In the genomic region with DNA sequence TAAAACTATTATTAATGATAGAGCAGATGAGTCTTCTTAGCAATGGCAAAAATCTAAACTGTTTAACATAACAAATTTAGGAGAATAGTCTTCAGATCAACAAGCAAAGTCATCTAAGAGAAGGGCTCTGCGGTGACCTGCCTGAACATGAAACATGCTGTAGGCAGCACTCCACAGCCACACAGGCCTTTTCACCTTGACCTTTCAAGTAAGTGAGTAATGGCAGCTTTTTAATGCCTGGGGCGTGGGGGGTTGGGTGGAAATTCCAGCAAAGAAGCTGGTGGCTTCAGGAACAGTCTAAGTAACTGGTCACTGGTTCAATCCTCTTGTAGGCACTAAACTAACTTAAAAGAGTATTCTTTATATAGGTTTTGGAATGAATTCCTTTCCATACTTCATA, we compare ENCODE assay signal across 21 mouse cellular contexts. TPM values are rescaled to one million over a fixed set of nuclear protein-coding genes. Genes with fewer than 3 reads are reported as not detected.
DNase-seq lines count a peak whose midpoint lies in the region; ATAC-seq and TF ChIP-seq lines count a peak whose summit lies in the region.
"Had no signal": no experiment of that assay in that cellular context is flagged by ENCODE, and none has a peak within 500 bp of the region (broad histone marks: within the 10 kb centered on the region; RNA-seq: fewer than 3 reads in every experiment).

No protein-coding gene starts in this region.

- H3K27me3 ChIP-seq in kidney, adult 2 months (replicated peaks; ENCODE audit: control insufficient read depth, insufficient read depth, low read length): no peaks in the 10 kb centered on the region
- no peaks in the 10 kb centered on the region for H3K27me3 ChIP-seq in kidney, embryonic 15.5 days
- no peaks in the 10 kb centered on the region for H3K27me3 ChIP-seq in hindbrain, embryonic 10.5 days (ENCODE audit: insufficient read depth, poor library complexity, severe bottlenecking)
- peaks cover 17% of the 10 kb centered on the region for H3K27me3 ChIP-seq in forebrain, embryonic 10.5 days (ENCODE audit: poor library complexity, severe bottlenecking)
- H3K27me3 ChIP-seq: embryonic facial prominence, embryonic 12.5 days; limb, embryonic 12.5 days; liver, embryonic 13.5 days; lung, embryonic 15.5 days; midbrain, embryonic 12.5 days; neural tube, embryonic 15.5 days had no signal

- no peaks in the 10 kb centered on the region for H3K4me1 ChIP-seq in kidney, adult 2 months (ENCODE audit: control insufficient read depth, insufficient read depth, low read length)
- no peaks in the 10 kb centered on the region for H3K4me1 ChIP-seq in kidney, embryonic 15.5 days
- no peaks in the 10 kb centered on the region for H3K4me1 ChIP-seq in hindbrain, embryonic 10.5 days (replicated peaks)
- H3K4me1 ChIP-seq in forebrain, embryonic 10.5 days: peaks cover 3% of the 10 kb centered on the region
- H3K4me1 ChIP-seq: embryonic facial prominence, embryonic 12.5 days; limb, embryonic 12.5 days; liver, embryonic 13.5 days; lung, embryonic 15.5 days; midbrain, embryonic 12.5 days; neural tube, embryonic 15.5 days had no signal

- no peak overlapping the region for H3K4me3 ChIP-seq in kidney, adult 2 months (ENCODE audit: insufficient read depth, low read depth, low read length)
- H3K4me3 ChIP-seq in kidney, embryonic 15.5 days (replicated peaks): no peak overlapping the region
- no peak overlapping the region for H3K4me3 ChIP-seq in hindbrain, embryonic 10.5 days
- H3K4me3 ChIP-seq in forebrain, embryonic 10.5 days: no peak overlapping the region
- H3K4me3 ChIP-seq: embryonic facial prominence, embryonic 12.5 days; left cerebral cortex, adult 2 months; limb, embryonic 12.5 days; liver, embryonic 13.5 days; lung, embryonic 15.5 days; midbrain, embryonic 12.5 days; neural tube, embryonic 15.5 days had no signal

- TF ChIP-seq CTCF in kidney, adult 2 months (conservative IDR thresholded peaks at IDR 0.05; ENCODE audit: insufficient read depth, insufficient read length, low read depth, low read length): no peak

- WGBS in kidney, adult 2 months: 83% methylated on average over 2 of the region's 2 CpGs
- WGBS in kidney, embryonic 15.5 days: 71% methylated on average over 2 of the region's 2 CpGs
- 93% methylated on average over 2 of the region's 2 CpGs for WGBS in hindbrain, embryonic 10.5 days
- 87% methylated on average over 2 of the region's 2 CpGs for WGBS in forebrain, embryonic 10.5 days

- no peak overlapping the region for H3K27ac ChIP-seq in kidney, adult 2 months (ENCODE audit: insufficient read depth, low read depth, low read length)
- no peak overlapping the region for H3K27ac ChIP-seq in kidney, embryonic 15.5 days
- H3K27ac ChIP-seq in hindbrain, embryonic 10.5 days: no peak overlapping the region
- no peak overlapping the region for H3K27ac ChIP-seq in forebrain, embryonic 10.5 days
- H3K27ac ChIP-seq: embryonic facial prominence, embryonic 12.5 days; left cerebral cortex, adult 2 months; limb, embryonic 12.5 days; liver, embryonic 13.5 days; lung, embryonic 15.5 days; macrophage; midbrain, embryonic 12.5 days; neural tube, embryonic 15.5 days had no signal

- H3K9me3 ChIP-seq in kidney, embryonic 15.5 days (replicated peaks): no peaks in the 10 kb centered on the region
- no peaks in the 10 kb centered on the region for H3K9me3 ChIP-seq in hindbrain, embryonic 10.5 days
- H3K9me3 ChIP-seq in forebrain, embryonic 10.5 days: no peaks in the 10 kb centered on the region
- H3K9me3 ChIP-seq: embryonic facial prominence, embryonic 12.5 days; G1E; limb, embryonic 12.5 days; liver, embryonic 13.5 days; lung, embryonic 15.5 days; midbrain, embryonic 12.5 days; neural tube, embryonic 15.5 days had no signal

- no peak for TF ChIP-seq POLR2A in kidney, adult 2 months (IDR thresholded peaks at IDR 0.05; ENCODE audit: low read depth, low read length)

- no peak overlapping the region for H3K9ac ChIP-seq in kidney, embryonic 15.5 days
- H3K9ac ChIP-seq: embryonic facial prominence, embryonic 12.5 days; limb, embryonic 12.5 days; liver, embryonic 13.5 days; lung, embryonic 15.5 days; midbrain, embryonic 12.5 days; neural tube, embryonic 15.5 days had no signal

- H3K36me3 ChIP-seq in kidney, adult 2 months (ENCODE audit: control insufficient read depth, insufficient read depth, low read length): no peaks in the 10 kb centered on the region
- H3K36me3 ChIP-seq in kidney, embryonic 15.5 days: no peaks in the 10 kb centered on the region
- no peaks in the 10 kb centered on the region for H3K36me3 ChIP-seq in hindbrain, embryonic 10.5 days
- H3K36me3 ChIP-seq in forebrain, embryonic 10.5 days (replicated peaks): no peaks in the 10 kb centered on the region
- H3K36me3 ChIP-seq: embryonic facial prominence, embryonic 12.5 days; G1E; limb, embryonic 12.5 days; liver, embryonic 13.5 days; lung, embryonic 15.5 days; midbrain, embryonic 12.5 days; neural tube, embryonic 15.5 days had no signal

- DNase-seq in kidney, adult 2 months: peak; percentile 35
- peak; percentile 62 for DNase-seq in adrenal gland, postnatal 14 days
- DNase-seq in kidney, postnatal 14 days: peak; percentile 20
- DNase-seq in hindbrain, embryonic 10.5 days (ENCODE audit: low spot score): no peak
- DNase-seq in cerebellum, adult 18-20 months: no peak
- no peak for DNase-seq in forebrain, embryonic 10.5 days (ENCODE audit: extremely low spot score, low spot score)
- DNase-seq: cerebellum, postnatal 36 days; gastrocnemius, postnatal 10 days; liver, embryonic 13.5 days; right cerebral cortex, postnatal 4 days; thymus, postnatal 4 days had no signal

- ATAC-seq in kidney, embryonic 15.5 days (replicated peaks; ENCODE audit: low FRiP score): no peak
- ATAC-seq: inflammation-experienced regulatory T-cells, adult 6 months had no signal

- H3K4me2 ChIP-seq in kidney, embryonic 15.5 days: no peak overlapping the region
- H3K4me2 ChIP-seq: embryonic facial prominence, embryonic 12.5 days; limb, embryonic 12.5 days; liver, embryonic 13.5 days; lung, embryonic 15.5 days; midbrain, embryonic 12.5 days; neural tube, embryonic 15.5 days had no signal

RNA-seq across cellular contexts. Expression of a gene that starts 58.9 kb away (rescaled TPM):
- 8.0 and 8.4 TPM in 2 replicates for polyA plus RNA-seq in kidney, adult 2 months (2012; rRNA removed)
- 27.7 and 28.4 TPM in 2 replicates for polyA plus RNA-seq in kidney, embryonic 15.5 days (2015; fragmentation: Nextera tagmentation; extraction: Ambion mirVana)
- 31.3 and 36.2 TPM in 2 replicates for total RNA-seq in adrenal gland, postnatal 14 days (2021)
- 22.6 and 30.2 TPM in 2 replicates for polyA plus RNA-seq in hindbrain, embryonic 10.5 days (2016; fragmentation: Nextera tagmentation; extraction: Ambion mirVana)
- 21.7 and 23.1 TPM in 2 replicates for polyA plus RNA-seq in forebrain, embryonic 10.5 days (2016; fragmentation: Nextera tagmentation; extraction: Ambion mirVana)

Comparison
In these comparisons a context has a peak if more than half of its experiments do, and no peak if none do; other contexts are left out.
1. DNase-seq: peak in kidney, adult 2 months (single experiment), adrenal gland, postnatal 14 days (single experiment) and kidney, postnatal 14 days (single experiment); none in hindbrain, embryonic 10.5 days (single experiment), cerebellum, adult 18-20 months (0 of 2) and forebrain, embryonic 10.5 days (single experiment).